Mouse (Mus musculus): ENCODE data around the gene Ankrd66.
A peak's percentile ranks its signal among the peaks of the same experiment; 100 is the strongest.
"Not testable (repeated sequence)": the region's sequence is repeated elsewhere in the genome, so short reads cannot be mapped to it uniquely, and the experiment has no call there.

Gene Ankrd66

GRCm38 (mm10) chr17:43536841-43537240 is 6.6 kb downstream of the Ankrd66 start:
- not testable (repeated sequence) for DNase-seq (ENCODE audit: extremely low spot score, low spot score)

- peak; percentile 76 for DNase-seq (ENCODE audit: extremely low spot score, low spot score)
These were observed 8.8 kb downstream of the Ankrd66 start for GRCm38 (mm10) chr17:43534362-43535222.

GRCm38 (mm10) chr17:43531192-43531591 is 12.2 kb downstream of the Ankrd66 start:
- DNase-seq (ENCODE audit: extremely low spot score, low spot score), result no peak

GRCm38 (mm10) chr17:43530507-43530906 is 12.9 kb downstream of the Ankrd66 start:
- DNase-seq (ENCODE audit: extremely low spot score, low spot score), result no peak

- DNase-seq (ENCODE audit: extremely low spot score, low spot score), result no peak
These were observed 23.3 kb downstream of the Ankrd66 start for GRCm38 (mm10) chr17:43520166-43520565.

- peak; percentile 69 for DNase-seq (ENCODE audit: extremely low spot score, low spot score)
These were observed 24.6 kb downstream of the Ankrd66 start for GRCm38 (mm10) chr17:43518644-43519409.

GRCm38 (mm10) chr17:43510782-43511181 is 32.7 kb downstream of the Ankrd66 start:
- no peak for DNase-seq (ENCODE audit: extremely low spot score, low spot score)

GRCm38 (mm10) chr17:43504594-43504934 is 38.9 kb downstream of the Ankrd66 start:
- DNase-seq (ENCODE audit: extremely low spot score, low spot score), result no peak

- DNase-seq (ENCODE audit: extremely low spot score, low spot score), result no peak
These were observed 39.4 kb downstream of the Ankrd66 start for GRCm38 (mm10) chr17:43503861-43504593.

GRCm38 (mm10) chr17:43502592-43502991 is 40.8 kb downstream of the Ankrd66 start, which contains the start of gene Mep1a:
Mep1a (minus strand) TSS chr17:43502812.
- no peak for DNase-seq (ENCODE audit: extremely low spot score, low spot score)

- DNase-seq (ENCODE audit: extremely low spot score, low spot score), result no peak
These were observed 41.8 kb downstream of the Ankrd66 start for GRCm38 (mm10) chr17:43501631-43502030.

GRCm38 (mm10) chr17:43501223-43501622 is 42.2 kb downstream of the Ankrd66 start:
- DNase-seq (ENCODE audit: extremely low spot score, low spot score), result no peak

- no peak for DNase-seq (ENCODE audit: extremely low spot score, low spot score)
These were observed 42.9 kb downstream of the Ankrd66 start for GRCm38 (mm10) chr17:43500513-43500912.

GRCm38 (mm10) chr17:43497521-43497920 is 45.9 kb downstream of the Ankrd66 start:
- no peak for DNase-seq (ENCODE audit: extremely low spot score, low spot score)

- no peak for DNase-seq (ENCODE audit: extremely low spot score, low spot score)
These were observed 47.9 kb downstream of the Ankrd66 start for GRCm38 (mm10) chr17:43495502-43495901.

GRCm38 (mm10) chr17:43490371-43490770 is 53.1 kb downstream of the Ankrd66 start:
- not testable (repeated sequence) for DNase-seq (ENCODE audit: extremely low spot score, low spot score)

GRCm38 (mm10) chr17:43488439-43489151 is 54.8 kb downstream of the Ankrd66 start:
- DNase-seq (ENCODE audit: extremely low spot score, low spot score), result no peak

- no peak for DNase-seq (ENCODE audit: extremely low spot score, low spot score)
These were observed 57.5 kb downstream of the Ankrd66 start for GRCm38 (mm10) chr17:43485982-43486381.

Measured in neural tube, embryonic 10.5 days (tissue).